Mouse (Mus musculus): ENCODE results near the gene Zbtb18.

DNA sequence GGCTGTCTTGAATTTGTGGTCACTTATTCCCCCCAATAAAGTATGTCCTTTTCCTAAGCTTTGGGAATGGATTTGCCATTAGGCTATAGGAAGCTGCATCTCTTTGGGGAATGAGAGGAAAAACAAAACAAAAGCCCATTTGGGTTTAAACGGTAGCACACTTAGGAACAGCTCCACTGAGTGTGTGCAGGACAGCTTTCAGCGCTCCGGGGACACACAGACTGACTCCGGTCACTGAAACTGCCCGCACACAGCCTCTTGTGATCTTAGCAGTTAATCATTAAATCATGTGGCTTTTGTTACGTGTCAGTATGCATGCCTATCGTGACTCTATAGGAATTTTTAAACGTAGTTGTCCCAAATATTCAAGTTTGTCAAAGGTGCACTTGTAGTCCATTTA lies 11.7 kb downstream of the Zbtb18 start:
- TF ChIP-seq CTCF (IDR thresholded peaks at IDR 0.05; ENCODE audit: low read depth, low read length) = no peak
- no peak for TF ChIP-seq POLR2A (IDR thresholded peaks at IDR 0.05; ENCODE audit: borderline replicate concordance, low read depth, low read length)

Measured in bone marrow macrophage, adult 2 months (primary cell).